Mouse (Mus musculus) stomach, embryonic 14.5 days (tissue): ENCODE measurements at regions not wholly inside any gene's neighbourhood (a gene's known extent, or its start where the extent isn't known, plus 50 kb on each side); places are given as distances from the start of the nearest gene placed in this dataset.

ENCODE experiments used
- ATAC-seq: fragments of 200-750 bp; cut with Nextera tagmentation; 2 replicates; pipeline ENCODE4 v1.8.0; 2017; ENCODE audit warnings: low read depth, moderate TSS enrichment; ENCODE audit not compliant: insufficient number of reproducible peaks, insufficient read depth, low FRiP score
- H3K27ac ChIP-seq: fragments of 300-500 bp; sonication (generic); 2 replicates; pipeline ENCODE4 v1.5.1; 2014; ENCODE audit warnings: mild to moderate bottlenecking, low read length, moderate library complexity, mixed read lengths
- H3K27me3 ChIP-seq: fragments of 300-500 bp; sonication (generic); 2 replicates; pipeline ENCODE4 v1.6.1; 2014; ENCODE audit warnings: low read length, control low read depth, mixed read lengths; ENCODE audit not compliant: control insufficient read depth, insufficient read depth
- H3K36me3 ChIP-seq: fragments of 300-500 bp; sonication (generic); 2 replicates; pipeline ENCODE4 v1.6.1; 2014; ENCODE audit warnings: mild to moderate bottlenecking, control low read depth, low read length, moderate library complexity, mixed read lengths; ENCODE audit not compliant: control insufficient read depth, insufficient read depth
- H3K4me1 ChIP-seq: fragments of 300-500 bp; sonication (generic); 2 replicates; pipeline ENCODE4 v1.6.1; 2014; ENCODE audit warnings: low read length, control low read depth, mixed read lengths; ENCODE audit not compliant: control insufficient read depth, insufficient read depth
- H3K4me2 ChIP-seq: fragments of 300-500 bp; sonication (generic); replicated peaks from 2 replicates; pipeline ENCODE4 v1.6.1; 2014; ENCODE audit warnings: low read depth, low read length, control low read depth
- H3K4me3 ChIP-seq: fragments of 300-500 bp; sonication (generic); 2 replicates; pipeline ENCODE4 v1.5.1; 2014; ENCODE audit warnings: low read depth, low read length, control low read depth
- H3K9ac ChIP-seq: fragments of 300-500 bp; sonication (generic); replicated peaks from 2 replicates; pipeline ENCODE4 v1.6.1; 2014; ENCODE audit warnings: low read depth, mild to moderate bottlenecking, control low read depth, low read length, moderate library complexity, mixed read lengths
- H3K9me3 ChIP-seq: fragments of 300-500 bp; sonication (generic); 2 replicates; pipeline ENCODE4 v1.6.1; 2016; ENCODE audit warnings: low read depth, low read length, control low read depth; ENCODE audit not compliant: control insufficient read depth
- WGBS: fragments of 180-500 bp; shearing (Covaris S2); extraction: QIAGEN DNeasy Blood & Tissue Kit; methylation state at CpG from one replicate; pipeline ENCODE4 v1.1.7; 2014; 5-methylcytosine and 5-hydroxymethylcytosine counted together

- Histone ChIP-seq H3K36me3 (no peaks in the 10 kb centered on the region), H3K4me2 (no peak overlapping the region), H3K4me1 (no peaks in the 10 kb centered on the region), H3K9me3 (no peaks in the 10 kb centered on the region), H3K27ac (no peak overlapping the region), H3K4me3 (no peak overlapping the region), H3K27me3 (no peaks in the 10 kb centered on the region), H3K9ac (no peak overlapping the region)
- WGBS = 86% methylated on average over 3 of the region's 3 CpGs
- no peak for ATAC-seq
Observed at GRCm38 (mm10) chr12:52409221-52409620, 94.6 kb upstream of the Arhgap5 start.

DNA sequence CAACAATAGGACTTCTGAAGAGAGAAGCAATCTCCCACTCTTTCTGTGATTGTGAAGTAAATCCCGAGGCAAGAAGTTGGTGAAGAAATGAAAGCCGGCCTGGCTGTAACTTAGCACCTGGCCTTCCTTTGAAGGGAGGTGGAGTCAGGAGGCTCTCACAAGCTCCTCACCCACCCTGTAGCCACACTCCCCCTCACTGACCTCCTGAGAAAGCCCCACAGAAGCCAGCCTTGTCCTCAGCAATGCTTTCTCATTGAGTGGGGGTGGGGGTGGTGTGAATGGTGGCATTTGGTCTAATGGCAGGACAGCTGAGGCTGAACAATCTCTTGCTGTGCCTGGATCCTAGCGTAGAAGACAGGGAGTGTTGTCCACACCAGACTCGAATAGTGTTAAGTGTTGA lies 91.6 kb upstream of the Arhgap5 start:
- Histone ChIP-seq H3K9ac (no peak overlapping the region), H3K4me2 (no peak overlapping the region), H3K4me3 (no peak overlapping the region), H3K9me3 (no peaks in the 10 kb centered on the region), H3K27me3 (no peaks in the 10 kb centered on the region), H3K27ac (no peak overlapping the region), H3K4me1 (no peaks in the 10 kb centered on the region), H3K36me3 (no peaks in the 10 kb centered on the region)
- no peak for ATAC-seq
- 63% methylated on average over 4 of the region's 4 CpGs for WGBS

GRCm38 (mm10) chr12:52413046-52413473 lies 90.7 kb upstream of the Arhgap5 start:
- Histone ChIP-seq H3K27ac (no peak overlapping the region), H3K4me3 (no peak overlapping the region), H3K9me3 (no peaks in the 10 kb centered on the region), H3K27me3 (no peaks in the 10 kb centered on the region), H3K4me1 (no peaks in the 10 kb centered on the region), H3K4me2 (no peak overlapping the region), H3K36me3 (no peaks in the 10 kb centered on the region), H3K9ac (no peak overlapping the region)
- no peak for ATAC-seq
- 22% methylated on average over 8 of the region's 8 CpGs for WGBS

GRCm38 (mm10) chr12:52422729-52423128 lies 81.0 kb upstream of the Arhgap5 start:
- no peaks in the 10 kb centered on the region for H3K9me3 ChIP-seq
- no peak overlapping the region for H3K9ac ChIP-seq
- H3K4me3 ChIP-seq = no peak overlapping the region
- H3K4me1 ChIP-seq = no peaks in the 10 kb centered on the region
- no peaks in the 10 kb centered on the region for H3K36me3 ChIP-seq
- no peak for ATAC-seq
- H3K27me3 ChIP-seq = no peaks in the 10 kb centered on the region
- 100% methylated on average over 1 of the region's 1 CpGs for WGBS
- H3K27ac ChIP-seq = no peak overlapping the region
- no peak overlapping the region for H3K4me2 ChIP-seq

- H3K9me3 ChIP-seq = no peaks in the 10 kb centered on the region
- no peaks in the 10 kb centered on the region for H3K36me3 ChIP-seq
- no peak overlapping the region for H3K27ac ChIP-seq
- WGBS = 72% methylated on average over 3 of the region's 3 CpGs
- no peaks in the 10 kb centered on the region for H3K4me1 ChIP-seq
- H3K9ac ChIP-seq = no peak overlapping the region
- no peak overlapping the region for H3K4me3 ChIP-seq
- H3K27me3 ChIP-seq = no peaks in the 10 kb centered on the region
- H3K4me2 ChIP-seq = no peak overlapping the region
- ATAC-seq = no peak
Observed at GRCm38 (mm10) chr12:52424336-52425034, 79.3 kb upstream of the Arhgap5 start.

- H3K9me3 ChIP-seq = no peaks in the 10 kb centered on the region
- no peak overlapping the region for H3K9ac ChIP-seq
- no peak overlapping the region for H3K27ac ChIP-seq
- 73% methylated on average over 5 of the region's 5 CpGs for WGBS
- H3K4me3 ChIP-seq = no peak overlapping the region
- no peak for ATAC-seq
- H3K27me3 ChIP-seq = no peaks in the 10 kb centered on the region
- H3K36me3 ChIP-seq = no peaks in the 10 kb centered on the region
- no peak overlapping the region for H3K4me2 ChIP-seq
- H3K4me1 ChIP-seq = no peaks in the 10 kb centered on the region
Observed at GRCm38 (mm10) chr12:52429935-52430334, 73.8 kb upstream of the Arhgap5 start.

DNA sequence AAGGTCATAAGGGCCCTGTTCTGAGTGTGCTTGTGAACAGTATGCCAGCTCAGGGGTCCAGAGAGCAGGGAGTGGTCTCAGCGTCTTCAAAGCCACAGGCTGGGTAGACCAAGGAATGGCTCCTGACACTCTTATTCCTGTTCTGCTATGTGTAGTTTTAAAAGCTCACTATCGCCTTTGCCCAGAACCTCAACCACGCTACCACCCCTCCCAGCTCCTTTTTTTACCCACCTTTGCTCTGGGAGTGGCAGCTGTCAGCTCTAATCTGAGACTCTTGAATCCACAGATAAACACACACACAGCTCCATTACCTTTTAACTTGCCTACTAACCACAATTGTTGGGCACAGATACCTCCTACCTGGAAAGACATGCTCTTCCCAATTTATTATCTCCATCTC lies 71.8 kb upstream of the Arhgap5 start:
- H3K9ac ChIP-seq = no peak overlapping the region
- ATAC-seq = no peak
- no peaks in the 10 kb centered on the region for H3K4me1 ChIP-seq
- 80% methylated on average over 3 of the region's 3 CpGs for WGBS
- no peaks in the 10 kb centered on the region for H3K36me3 ChIP-seq
- no peak overlapping the region for H3K4me3 ChIP-seq
- no peak overlapping the region for H3K4me2 ChIP-seq
- H3K27me3 ChIP-seq = no peaks in the 10 kb centered on the region
- H3K27ac ChIP-seq = no peak overlapping the region
- H3K9me3 ChIP-seq = no peaks in the 10 kb centered on the region

GRCm38 (mm10) chr12:52434021-52434420 lies 69.8 kb upstream of the Arhgap5 start:
- no peak overlapping the region for H3K4me2 ChIP-seq
- H3K4me3 ChIP-seq = no peak overlapping the region
- ATAC-seq = no peak
- no peak overlapping the region for H3K9ac ChIP-seq
- H3K36me3 ChIP-seq = no peaks in the 10 kb centered on the region
- no peaks in the 10 kb centered on the region for H3K4me1 ChIP-seq
- no peak overlapping the region for H3K27ac ChIP-seq
- WGBS = 75% methylated on average over 2 of the region's 2 CpGs
- H3K27me3 ChIP-seq = no peaks in the 10 kb centered on the region
- no peaks in the 10 kb centered on the region for H3K9me3 ChIP-seq

GRCm38 (mm10) chr12:52435321-52435720 lies 68.5 kb upstream of the Arhgap5 start:
- H3K9me3 ChIP-seq = no peaks in the 10 kb centered on the region
- H3K36me3 ChIP-seq = no peaks in the 10 kb centered on the region
- H3K9ac ChIP-seq = no peak overlapping the region
- no peak overlapping the region for H3K4me3 ChIP-seq
- WGBS = 63% methylated on average over 5 of the region's 5 CpGs
- H3K4me1 ChIP-seq = no peaks in the 10 kb centered on the region
- H3K27me3 ChIP-seq = no peaks in the 10 kb centered on the region
- H3K27ac ChIP-seq = no peak overlapping the region
- ATAC-seq = no peak
- no peak overlapping the region for H3K4me2 ChIP-seq
